Mouse (Mus musculus): ENCODE data around the gene Epn2. TPM values are rescaled to one million over a fixed set of nuclear protein-coding genes. Genes with fewer than 3 reads are reported as not detected.
A peak's percentile ranks its signal among the peaks of the same experiment; 100 is the strongest.

The Epn2 gene
- total and polyA plus RNA-seq, 3 experiments = 8.6 to 12.5 TPM; not detected in 1

- Histone ChIP-seq H3K27me3 (ENCODE audit: control insufficient read depth in 1 of 2, insufficient read depth in 2 of 2, low read length in 2 of 2) (peaks cover 0 to 3% of the 10 kb centered on the region in 2 experiments; a peak in 2 of 4 replicates), H3K9me3 (replicated peaks; ENCODE audit: insufficient read depth, low read length) (no peaks in the 10 kb centered on the region)
- no peak for DNase-seq (ENCODE audit: low read depth, low spot score)
These were observed 96.2 kb downstream of the Epn2 start for GRCm38 (mm10) chr11:61483226-61483845.

DNA sequence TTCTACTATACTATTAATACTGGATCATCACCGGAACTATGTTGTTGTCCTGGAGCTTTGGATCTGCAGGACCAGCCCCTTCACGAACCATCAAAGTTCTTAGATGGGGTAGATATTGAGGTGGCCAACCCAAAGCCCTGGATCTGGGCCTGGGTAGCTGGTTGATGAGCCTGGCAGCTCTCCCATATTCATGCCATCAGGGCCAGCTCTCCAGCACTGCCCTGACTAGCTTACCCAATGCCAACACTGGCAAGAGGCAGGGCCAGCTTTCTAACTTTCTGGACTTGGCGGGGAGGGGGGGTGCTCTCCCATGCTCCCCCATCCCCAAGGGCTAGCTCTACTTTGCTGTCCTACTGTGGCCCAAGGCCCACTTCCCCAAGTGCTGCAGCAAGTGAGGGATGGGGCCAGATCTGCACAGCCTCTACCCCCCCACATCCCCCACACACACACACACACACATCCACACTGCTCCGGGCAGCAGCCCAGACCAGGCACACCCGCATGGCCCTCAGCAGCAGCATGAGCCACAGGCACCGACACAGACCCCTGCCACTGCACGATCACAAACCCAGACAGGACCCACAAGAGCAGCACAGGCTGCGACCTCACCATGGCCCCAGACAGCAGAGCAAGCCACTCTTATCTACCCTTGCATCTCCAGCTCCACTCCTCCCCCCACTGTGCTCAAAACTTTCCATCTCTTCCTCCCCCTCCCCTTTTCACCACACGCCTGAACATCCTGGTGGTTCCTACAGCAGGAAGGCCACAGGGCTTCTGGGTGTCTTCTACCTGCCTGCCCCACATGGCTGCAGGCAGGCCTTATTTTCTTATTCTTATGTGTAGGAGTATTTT is 98.0 kb downstream of the Epn2 start:
- H3K4me1 ChIP-seq (ENCODE audit: control insufficient read depth in 1 of 2, insufficient read depth in 2 of 2, low read length in 2 of 2) = 0 out of 4 replicates have a peak, but pooled peaks cover 0 to 5% of the 10 kb centered on the region in 2 experiments
- H3K9me3 ChIP-seq (replicated peaks; ENCODE audit: insufficient read depth, low read length) = no peaks in the 10 kb centered on the region
- no peak overlapping the region for H3K27ac ChIP-seq (ENCODE audit: control insufficient read depth, low read depth, low read length)
- DNase-seq (ENCODE audit: low read depth, low spot score) = no peak
- no peaks in the 10 kb centered on the region for H3K36me3 ChIP-seq (ENCODE audit: control insufficient read depth in 1 of 2, insufficient read depth in 2 of 2, low read length in 2 of 2)
- peaks cover 2 to 3% of the 10 kb centered on the region in 2 experiments; a peak in 3 of 4 replicates for H3K27me3 ChIP-seq (ENCODE audit: control insufficient read depth in 1 of 2, insufficient read depth in 2 of 2, low read length in 2 of 2)
- H3K9ac ChIP-seq (ENCODE audit: control insufficient read depth, low read depth, low read length, poor library complexity, severe bottlenecking) = no peak overlapping the region
- no peak overlapping the region for H3K4me3 ChIP-seq (ENCODE audit: control insufficient read depth in 1 of 2, insufficient read depth in 1 of 2, low read depth in 2 of 2, low read length in 2 of 2)
- no peaks in the 10 kb centered on the region for H3K79me2 ChIP-seq (ENCODE audit: control insufficient read depth, insufficient read depth, low read length, poor library complexity)
- TF ChIP-seq CHD1 (IDR thresholded peaks at IDR 0.05; ENCODE audit: low read depth, low read length) (no peak), GATA1 (IDR thresholded peaks at IDR 0.05; ENCODE audit: low read depth, low read length) (0 out of 2 replicates have a peak, but pooled peaks have one; percentile 20)

More at GRCm38 (mm10) chr11:61483226-61483845, 96.2 kb downstream of the Epn2 start:
- H3K9ac ChIP-seq (ENCODE audit: control insufficient read depth, low read depth, low read length, poor library complexity, severe bottlenecking) = no peak overlapping the region
- H3K79me2 ChIP-seq (ENCODE audit: control insufficient read depth, insufficient read depth, low read length, poor library complexity) = no peaks in the 10 kb centered on the region
- H3K36me3 ChIP-seq (ENCODE audit: control insufficient read depth in 1 of 2, insufficient read depth in 2 of 2, low read length in 2 of 2) = no peaks in the 10 kb centered on the region
- no peak for TF ChIP-seq RAD21 (IDR thresholded peaks at IDR 0.05; ENCODE audit: low read depth, low read length)
- no peak for TF ChIP-seq ZMIZ1 (IDR thresholded peaks at IDR 0.05; ENCODE audit: low read depth, low read length)
- TF ChIP-seq E2F4 (IDR thresholded peaks at IDR 0.05; ENCODE audit: borderline replicate concordance, low read depth, low read length) = no peak
- no peak for TF ChIP-seq MAFK (IDR thresholded peaks at IDR 0.05; ENCODE audit: borderline replicate concordance, low read depth, low read length)
- no peak for TF ChIP-seq NRF1 (IDR thresholded peaks at IDR 0.05; ENCODE audit: insufficient read depth, low read depth, low read length, poor library complexity, severe bottlenecking)
- no peak for TF ChIP-seq HCFC1 (IDR thresholded peaks at IDR 0.05; ENCODE audit: low read depth, low read length)
- TF ChIP-seq SIN3A (IDR thresholded peaks at IDR 0.05; ENCODE audit: low read length) = no peak
- no peak for TF ChIP-seq UBTF (IDR thresholded peaks at IDR 0.05; ENCODE audit: borderline replicate concordance, insufficient read depth, low read depth, low read length)
- no peak for TF ChIP-seq TBP (IDR thresholded peaks at IDR 0.05; ENCODE audit: low read depth, low read length)
- TF ChIP-seq MYC (IDR thresholded peaks at IDR 0.05; ENCODE audit: low read depth, low read length) = no peak
- TF ChIP-seq USF1 (IDR thresholded peaks at IDR 0.05; ENCODE audit: low read depth, low read length) = no peak
- TF ChIP-seq NELFE (IDR thresholded peaks at IDR 0.05; ENCODE audit: low read depth, low read length) = no peak
- no peak for TF ChIP-seq BHLHE40 (IDR thresholded peaks at IDR 0.05; ENCODE audit: borderline replicate concordance, low read depth, low read length)
- no peak for TF ChIP-seq EP300 (IDR thresholded peaks at IDR 0.05; ENCODE audit: low read depth in 1 of 2, low read length in 2 of 2)
- H3K4me1 ChIP-seq (ENCODE audit: control insufficient read depth in 1 of 2, insufficient read depth in 2 of 2, low read length in 2 of 2) = 0 out of 4 replicates have a peak, but pooled peaks cover 0 to 5% of the 10 kb centered on the region in 2 experiments
- no peak overlapping the region for H3K27ac ChIP-seq (ENCODE audit: control insufficient read depth, low read depth, low read length)
- no peak overlapping the region for H3K4me3 ChIP-seq (ENCODE audit: control insufficient read depth in 1 of 2, insufficient read depth in 1 of 2, low read depth in 2 of 2, low read length in 2 of 2)
